Mouse (Mus musculus) liver, postnatal 0 days (tissue): Measurements from ENCODE around the gene Hoxd10. TPM values are rescaled to one million over a fixed set of nuclear protein-coding genes. Genes with fewer than 3 reads are reported as not detected.

Experiments used
- ATAC-seq: fragments of 200-750 bp; cut with Nextera tagmentation; 2 replicates; pipeline ENCODE4 v1.8.0; 2017; ENCODE audit warnings: mild to moderate bottlenecking, moderate library complexity
- DNase-seq: peaks from one replicate; pipeline ENCODE4 v3.0.0-alpha.2; 2016
- H3K27ac ChIP-seq: fragments of 300-500 bp; sonication (generic); 2 replicates; pipeline ENCODE4 v1.5.1; 2014; ENCODE audit warnings: antibody characterized with exemption, moderate library complexity, mild to moderate bottlenecking, low read depth
- H3K27me3 ChIP-seq: fragments of 300-500 bp; sonication (generic); 2 replicates; pipeline ENCODE4 v1.6.1; 2014; ENCODE audit warnings: low read length, control low read depth, mixed read lengths; ENCODE audit not compliant: insufficient read depth
- H3K36me3 ChIP-seq: fragments of 300-500 bp; sonication (generic); replicated peaks from 2 replicates; pipeline ENCODE4 v1.6.1; 2014; ENCODE audit warnings: mild to moderate bottlenecking, control low read depth, low read length, moderate library complexity, mixed read lengths; ENCODE audit not compliant: insufficient read depth
- H3K4me1 ChIP-seq: fragments of 300-500 bp; sonication (generic); 2 replicates; pipeline ENCODE4 v1.6.1; 2014; ENCODE audit warnings: antibody characterized with exemption, mild to moderate bottlenecking, control low read depth; ENCODE audit not compliant: insufficient read depth
- H3K4me2 ChIP-seq: fragments of 300-500 bp; sonication (generic); 2 replicates; pipeline ENCODE4 v1.6.1; 2014; ENCODE audit warnings: low read depth, mild to moderate bottlenecking, low read length, moderate library complexity, mixed read lengths
- H3K4me3 ChIP-seq: fragments of 300-500 bp; sonication (generic); 2 replicates; pipeline ENCODE4 v1.5.1; 2014; ENCODE audit warnings: low read depth, low read length
- H3K9ac ChIP-seq: fragments of 300-500 bp; sonication (generic); replicated peaks from 2 replicates; pipeline ENCODE4 v1.6.1; 2014; ENCODE audit warnings: mild to moderate bottlenecking, moderate library complexity
- H3K9me3 ChIP-seq: fragments of 300-500 bp; sonication (generic); 2 replicates; pipeline ENCODE4 v1.6.1; 2016; ENCODE audit warnings: mild to moderate bottlenecking, control low read depth, low read length, mixed read lengths
- CTCF ChIP-seq: sonication (generic); IDR thresholded peaks from 2 replicates; pipeline ENCODE4 v1.5.1; 2016; ENCODE audit warnings: antibody characterized with exemption, low read depth
- EP300 ChIP-seq: IDR thresholded peaks from 2 replicates; pipeline ENCODE4 v1.6.1; 2016; ENCODE audit warnings: antibody characterized with exemption, low read depth, mild to moderate bottlenecking
- whole genome bisulfite sequencing: fragments of 180-500 bp; shearing (Covaris S2); extraction: QIAGEN DNeasy Blood & Tissue Kit; methylation state at CpG from one replicate; pipeline ENCODE4 v1.1.7; 2014; ENCODE audit not compliant: insufficient replicate concordance; 5-methylcytosine and 5-hydroxymethylcytosine counted together
- polyA plus RNA-seq: library from polyadenylated mRNA; unstranded; fragments of >200 nt; fragmentation: Nextera tagmentation; extraction: Ambion mirVana; gene quantifications from 2 replicates; pipeline ENCODE4 v1.2.1, GENCODE M21; 2015

Hoxd10 gene
- polyA plus RNA-seq, 1 experiment from 2014 or later = not detected

DNA sequence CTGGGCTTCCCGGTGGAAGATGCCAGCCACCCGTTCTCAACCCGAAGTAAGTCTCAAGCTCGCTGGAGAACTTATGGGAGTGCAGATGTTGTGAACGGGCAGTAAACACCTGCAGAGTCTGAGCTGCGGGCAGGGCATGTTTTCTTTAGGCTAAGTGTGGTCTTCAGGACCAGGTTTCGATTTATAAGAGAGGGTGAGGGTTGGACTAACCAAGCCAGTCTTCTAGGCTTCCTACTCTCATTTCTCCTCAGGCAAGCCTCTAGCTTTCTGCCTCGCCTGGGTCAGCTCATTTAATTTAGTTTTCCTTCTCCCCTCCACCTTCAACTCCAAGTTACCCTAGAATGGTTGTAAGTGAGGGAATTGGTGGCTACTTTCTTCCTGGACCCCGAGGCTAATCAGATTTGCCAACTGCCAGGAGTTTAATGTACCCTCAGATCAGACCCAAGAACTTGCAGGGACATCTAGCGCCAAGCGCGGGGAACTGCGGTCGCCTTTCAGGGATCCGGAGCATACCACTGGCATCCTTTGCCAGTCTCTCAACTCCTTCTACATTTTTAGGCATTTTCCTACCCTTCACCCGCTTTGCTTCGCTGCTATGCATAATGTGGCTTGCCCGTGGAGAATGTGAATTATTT is 28.3 kb upstream of the Hoxd10 start:
- Histone ChIP-seq H3K27ac (no peak overlapping the region), H3K4me2 (no peak overlapping the region), H3K4me1 (peaks cover 4% of the 10 kb centered on the region), H3K9ac (no peak overlapping the region), H3K9me3 (no peaks in the 10 kb centered on the region), H3K27me3 (peaks cover 96% of the 10 kb centered on the region), H3K4me3 (no peak overlapping the region), H3K36me3 (no peaks in the 10 kb centered on the region)
- DNase-seq (no peak), ATAC-seq (no peak)
- WGBS = 4% methylated on average over 18 of the region's 18 CpGs
- TF ChIP-seq CTCF = peak; percentile 63
- no peak for TF ChIP-seq EP300

DNA sequence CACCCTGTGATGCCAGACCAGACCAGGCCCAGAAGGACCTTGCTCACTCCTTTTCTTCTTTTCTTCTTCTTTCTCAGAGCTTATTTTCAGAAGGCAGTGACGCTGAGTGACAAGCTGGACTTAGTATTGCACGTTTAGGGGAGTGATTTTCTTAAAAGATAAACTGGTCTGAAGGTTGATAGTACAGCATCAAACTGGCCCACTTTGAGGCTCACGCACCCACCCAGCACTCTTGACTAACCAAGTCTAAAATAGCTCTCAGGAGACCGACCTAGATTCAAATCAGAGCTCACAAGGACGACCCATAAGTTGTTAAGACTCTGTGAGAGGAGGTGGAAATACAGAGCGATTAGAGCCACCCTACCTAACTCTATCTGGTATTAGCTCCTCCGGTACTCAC is 25.3 kb upstream of the Hoxd10 start:
- Histone ChIP-seq H3K9ac (no peak overlapping the region), H3K4me3 (no peak overlapping the region), H3K36me3 (no peaks in the 10 kb centered on the region), H3K27me3 (peaks cover 97% of the 10 kb centered on the region), H3K27ac (no peak overlapping the region), H3K4me2 (no peak overlapping the region), H3K9me3 (no peaks in the 10 kb centered on the region), H3K4me1 (peaks cover 7% of the 10 kb centered on the region)
- DNase-seq = no peak
- ATAC-seq = no peak
- 2% methylated on average over 7 of the region's 7 CpGs for WGBS
- no peak for TF ChIP-seq EP300
- no peak for TF ChIP-seq CTCF

DNA sequence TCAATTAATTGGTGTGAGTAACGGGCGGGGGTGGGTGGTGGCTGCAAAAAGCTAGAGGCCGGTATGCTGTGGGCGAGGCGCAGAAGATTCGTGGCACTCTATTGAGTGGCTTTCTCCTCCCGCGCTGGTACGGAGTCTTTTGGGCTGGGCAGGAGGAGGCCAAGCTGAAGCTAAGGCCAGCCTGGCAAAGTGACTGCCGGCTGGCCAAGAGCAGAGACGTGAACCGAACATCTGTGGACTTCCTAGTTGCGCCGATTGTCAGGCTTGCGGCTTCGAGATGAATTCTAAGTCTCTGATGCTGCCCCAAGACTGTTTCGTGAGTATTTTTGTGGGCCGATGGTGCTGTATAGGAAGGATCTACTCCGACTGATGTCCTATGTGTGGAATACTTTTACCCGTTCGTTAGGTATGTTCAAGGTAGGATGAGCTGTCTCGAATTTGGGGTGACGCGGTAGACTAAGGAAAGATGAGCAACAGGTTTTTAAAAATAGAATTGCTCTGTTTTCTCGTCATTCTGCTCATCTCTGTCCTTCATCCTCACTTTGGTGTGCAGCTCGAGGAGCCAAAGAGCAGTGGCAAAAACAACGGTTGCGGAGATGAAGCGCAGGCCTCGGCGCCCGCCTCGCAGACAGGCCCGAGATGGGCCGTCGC is 24.4 kb upstream of the Hoxd10 start:
- 4% methylated on average over 36 of the region's 36 CpGs for WGBS
- peaks cover 97% of the 10 kb centered on the region for H3K27me3 ChIP-seq
- no peak overlapping the region for H3K27ac ChIP-seq
- peaks cover 7% of the 10 kb centered on the region for H3K4me1 ChIP-seq
- H3K36me3 ChIP-seq = no peaks in the 10 kb centered on the region
- TF ChIP-seq CTCF (no peak), EP300 (no peak)
- DNase-seq (no peak), ATAC-seq (no peak)
- no peak overlapping the region for H3K4me3 ChIP-seq
- H3K4me2 ChIP-seq = no peak overlapping the region
- H3K9me3 ChIP-seq = no peaks in the 10 kb centered on the region
- H3K9ac ChIP-seq = no peak overlapping the region

DNA sequence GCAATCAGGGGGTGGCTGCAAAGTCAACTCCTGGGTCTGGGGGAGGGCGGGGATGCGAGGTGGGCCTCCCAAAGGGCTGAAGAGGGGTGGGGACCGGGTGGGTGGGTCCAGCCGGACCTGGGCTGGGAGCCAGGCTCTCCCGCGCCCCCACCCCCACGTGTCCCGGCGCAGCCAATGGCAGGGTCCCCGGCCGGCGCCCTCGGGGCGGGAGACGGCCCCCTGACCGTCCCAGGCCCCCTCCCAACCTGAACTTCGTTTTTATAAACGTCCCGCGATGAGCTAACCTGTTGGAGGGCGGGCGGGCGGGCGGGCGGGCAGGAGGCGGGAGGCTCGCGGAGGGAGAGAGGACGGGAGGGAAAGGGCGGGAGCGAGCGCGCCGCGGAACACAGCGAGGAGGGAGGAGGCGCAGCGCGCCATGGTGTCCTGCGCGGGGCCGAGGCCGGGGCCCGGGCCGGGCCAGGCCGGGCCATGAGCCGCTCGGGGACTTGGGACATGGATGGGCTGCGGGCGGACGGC is 23.8 kb upstream of the Hoxd10 start, which contains the start of gene Hoxd13:
Hoxd13 (plus strand) TSS at position 469 of the 516 bp plus-strand sequence.
- Histone ChIP-seq H3K27me3 (peaks cover 97% of the 10 kb centered on the region), H3K36me3 (no peaks in the 10 kb centered on the region), H3K4me3 (peak within 1 kb of the TSS; percentile 40), H3K4me1 (peaks cover 7% of the 10 kb centered on the region), H3K9me3 (no peaks in the 10 kb centered on the region), H3K27ac (no peak within 1 kb of the TSS), H3K9ac (no peak within 1 kb of the TSS), H3K4me2 (peak within 1 kb of the TSS; percentile 64)
- ATAC-seq (no peak), DNase-seq (no peak)
- TF ChIP-seq CTCF (no peak), EP300 (no peak)
- WGBS = 7% methylated on average over 22 of the region's 51 CpGs

DNA sequence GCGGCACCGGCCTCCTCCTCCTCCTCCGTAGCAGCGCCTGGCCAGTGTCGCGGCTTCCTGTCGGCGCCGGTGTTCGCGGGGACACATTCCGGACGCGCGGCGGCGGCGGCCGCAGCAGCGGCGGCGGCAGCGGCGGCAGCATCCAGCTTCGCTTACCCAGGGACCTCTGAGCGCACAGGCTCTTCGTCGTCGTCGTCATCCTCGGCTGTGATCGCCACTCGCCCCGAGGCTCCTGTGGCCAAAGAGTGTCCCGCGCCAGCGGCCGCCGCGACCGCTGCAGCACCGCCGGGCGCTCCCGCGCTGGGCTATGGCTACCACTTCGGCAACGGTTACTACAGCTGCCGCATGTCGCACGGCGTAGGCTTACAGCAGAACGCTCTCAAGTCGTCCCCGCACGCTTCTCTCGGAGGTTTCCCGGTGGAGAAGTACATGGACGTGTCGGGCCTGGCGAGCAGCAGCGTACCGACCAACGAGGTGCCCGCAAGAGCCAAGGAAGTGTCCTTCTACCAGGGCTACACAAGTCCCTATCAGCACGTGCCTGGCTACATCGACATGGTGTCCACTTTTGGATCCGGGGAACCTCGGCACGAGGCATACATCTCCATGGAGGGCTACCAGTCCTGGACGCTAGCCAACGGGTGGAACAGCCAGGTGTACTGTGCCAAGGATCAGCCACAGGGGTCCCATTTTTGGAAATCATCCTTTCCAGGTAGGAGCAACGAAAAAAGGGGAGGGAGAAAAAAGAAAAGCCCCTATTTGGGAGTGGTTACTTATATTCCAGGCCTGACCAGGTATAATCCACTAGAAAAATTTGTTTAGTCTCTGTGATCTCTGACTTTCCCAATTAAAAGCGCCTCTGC is 23.1 kb upstream of the Hoxd10 start:
- peaks cover 7% of the 10 kb centered on the region for H3K4me1 ChIP-seq
- TF ChIP-seq CTCF = no peak
- peak overlapping the region; percentile 64 for H3K4me2 ChIP-seq
- H3K27ac ChIP-seq = no peak overlapping the region
- ATAC-seq = no peak
- no peaks in the 10 kb centered on the region for H3K36me3 ChIP-seq
- H3K4me3 ChIP-seq = peak overlapping the region; percentile 40
- H3K27me3 ChIP-seq = peaks cover 97% of the 10 kb centered on the region
- 1% methylated on average over 49 of the region's 74 CpGs for WGBS
- no peaks in the 10 kb centered on the region for H3K9me3 ChIP-seq
- no peak for DNase-seq
- H3K9ac ChIP-seq = no peak overlapping the region

DNA sequence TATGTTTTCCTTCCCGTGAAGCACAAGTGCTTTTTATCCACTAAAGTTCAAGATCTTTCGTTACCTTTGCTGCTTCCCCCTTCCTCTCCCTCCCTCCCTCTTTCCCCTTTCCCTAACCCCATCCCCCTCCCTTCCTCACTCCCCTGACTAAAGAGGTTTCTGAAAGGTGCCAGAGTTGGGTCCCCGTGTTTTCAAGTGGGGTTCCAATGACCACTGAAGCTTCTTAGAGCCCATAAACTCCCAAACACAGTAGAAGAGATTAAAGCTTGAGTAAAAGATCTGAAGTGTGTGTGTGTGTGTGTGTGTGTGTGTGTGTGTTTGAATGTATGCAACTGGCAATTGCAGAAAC is 22.5 kb upstream of the Hoxd10 start:
- H3K9ac ChIP-seq = no peak overlapping the region
- H3K4me2 ChIP-seq = no peak overlapping the region
- H3K27me3 ChIP-seq = peaks cover 97% of the 10 kb centered on the region
- H3K36me3 ChIP-seq = no peaks in the 10 kb centered on the region
- no peak for DNase-seq
- no peak for TF ChIP-seq EP300
- no peak for TF ChIP-seq CTCF
- peaks cover 7% of the 10 kb centered on the region for H3K4me1 ChIP-seq
- WGBS = 3% methylated on average over 3 of the region's 3 CpGs
- H3K9me3 ChIP-seq = no peaks in the 10 kb centered on the region
- no peak for ATAC-seq
- no peak overlapping the region for H3K27ac ChIP-seq
- H3K4me3 ChIP-seq = no peak overlapping the region
